Mouse (Mus musculus): ENCODE data around the gene Gm20503. TPM values are rescaled to one million over a fixed set of nuclear protein-coding genes. Genes with fewer than 3 reads are reported as not detected.

Gene Gm20503
- polyA plus RNA-seq, 1 experiment: not detected

DNA sequence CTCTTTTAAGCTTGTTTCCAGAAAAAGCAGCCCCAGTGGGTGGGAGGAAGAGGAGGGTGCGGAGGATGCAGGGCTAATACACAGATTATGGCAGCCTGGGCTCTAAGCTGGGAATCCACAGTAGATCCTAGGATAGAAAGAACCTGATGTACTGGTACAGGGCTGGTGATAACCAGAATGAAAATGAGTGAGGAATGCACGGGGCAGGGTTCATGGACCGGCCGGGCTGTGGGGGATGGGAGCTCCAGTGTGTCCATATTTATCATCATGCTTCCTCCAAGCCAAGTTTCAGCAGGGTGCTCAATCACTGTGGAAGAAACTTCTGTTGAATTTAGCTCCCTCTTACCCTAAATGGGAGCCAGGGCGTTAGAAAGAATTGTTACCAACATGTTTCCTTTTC, 5.9 kb upstream of the Gm20503 start:
- TF ChIP-seq GATA1 (IDR thresholded peaks at IDR 0.05; ENCODE audit: low read length): no peak

DNA sequence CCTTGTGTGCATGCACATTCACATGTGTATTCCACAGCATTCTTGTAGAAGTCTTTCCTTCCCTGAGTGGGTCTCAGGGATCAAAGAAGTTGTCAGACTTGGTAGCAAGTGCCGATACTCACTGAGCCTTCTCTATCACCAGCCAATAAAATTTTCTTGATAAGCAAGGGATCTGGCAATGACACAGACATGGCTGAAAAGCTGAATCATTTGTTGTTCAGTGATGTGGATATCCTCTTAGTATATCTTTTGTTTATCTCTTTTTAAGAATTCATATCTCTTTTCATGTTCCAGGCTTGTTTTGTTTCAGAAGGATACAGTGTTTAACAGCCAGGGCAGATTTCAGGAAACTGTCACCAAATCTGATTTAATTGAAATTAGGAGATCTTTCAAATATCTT, 4.3 kb upstream of the Gm20503 start:
- TF ChIP-seq GATA1 (IDR thresholded peaks at IDR 0.05; ENCODE audit: low read length): peak; percentile 38

DNA sequence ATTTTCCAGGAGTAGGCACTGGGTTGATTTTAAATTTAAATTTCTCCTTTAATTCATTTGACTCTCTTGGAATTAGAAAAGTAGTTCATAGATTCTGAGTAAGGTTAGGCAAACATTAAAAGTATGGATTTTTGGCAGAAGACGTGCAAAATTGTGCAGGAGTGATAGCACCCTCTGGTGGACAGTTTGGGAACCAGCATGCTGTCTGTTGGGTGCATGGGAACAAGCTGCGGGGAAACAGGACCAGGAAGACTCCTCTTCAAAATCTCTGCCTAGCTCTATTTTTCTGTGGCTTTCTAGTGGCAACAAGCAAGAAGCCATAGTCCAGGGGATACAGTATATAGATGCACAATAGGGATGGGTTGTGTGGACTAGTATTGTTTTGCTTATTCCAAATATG, 3.3 kb upstream of the Gm20503 start:
- TF ChIP-seq GATA1 (IDR thresholded peaks at IDR 0.05; ENCODE audit: low read length): no peak

DNA sequence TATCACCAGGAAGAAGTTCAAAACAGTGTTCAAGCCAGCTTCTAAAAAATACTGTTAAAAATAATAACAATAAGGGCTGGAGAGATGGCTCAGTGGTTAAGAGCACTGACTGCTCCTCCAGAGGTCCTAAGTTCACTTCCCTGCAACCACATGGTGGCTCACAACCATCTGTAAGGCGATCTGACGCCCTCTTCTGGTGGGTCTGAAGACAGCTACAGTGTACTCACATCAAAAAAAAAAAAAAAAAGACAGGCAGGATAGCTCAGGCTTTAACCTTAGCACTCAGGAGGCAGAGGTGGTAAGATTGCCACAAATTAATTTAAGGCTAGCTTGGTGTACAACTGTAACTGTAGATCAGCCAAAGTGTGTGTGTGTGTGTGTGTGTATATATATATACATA, 2.4 kb upstream of the Gm20503 start:
- no peak for TF ChIP-seq GATA1 (IDR thresholded peaks at IDR 0.05; ENCODE audit: low read length)

DNA sequence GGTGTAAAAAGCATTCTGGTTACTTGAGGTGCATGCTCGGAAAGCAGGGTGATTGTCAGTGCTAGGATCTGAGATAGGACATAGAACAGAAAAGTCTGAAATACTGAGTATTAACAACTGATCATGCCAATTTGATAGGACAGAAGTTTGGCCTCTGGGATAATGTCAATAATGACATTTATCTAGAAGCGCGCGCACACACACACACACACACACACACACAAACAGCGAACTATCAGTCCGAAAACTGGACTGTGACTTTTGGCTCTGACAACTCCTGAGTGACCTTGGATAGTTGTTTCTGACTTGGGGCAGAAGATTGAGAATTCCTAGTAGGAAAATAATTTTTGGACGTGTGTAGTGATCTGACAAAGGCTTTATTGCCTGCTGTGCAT, 793 bp downstream of the Gm20503 start:
- no peak for TF ChIP-seq GATA1 (IDR thresholded peaks at IDR 0.05; ENCODE audit: low read length)

DNA sequence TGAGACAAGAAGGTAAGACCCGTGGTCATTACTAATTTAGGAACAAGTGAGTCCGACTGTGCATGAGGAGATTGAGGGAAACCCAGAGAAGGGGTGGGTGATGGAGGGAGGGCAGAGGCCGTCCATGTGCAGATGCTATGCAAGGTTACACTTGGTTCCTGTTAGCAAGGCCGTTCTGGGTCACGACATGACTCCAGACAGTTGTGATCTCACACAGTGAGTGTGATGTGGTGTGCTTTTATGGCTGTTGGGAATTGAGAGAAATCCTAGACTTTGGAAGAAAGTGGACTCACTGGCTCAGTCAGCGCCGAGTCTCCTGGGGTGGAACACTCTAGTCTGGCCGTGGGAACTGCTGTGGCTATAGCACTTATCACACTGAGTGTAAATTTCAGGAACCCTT, 3.2 kb downstream of the Gm20503 start:
- no peak for TF ChIP-seq GATA1 (IDR thresholded peaks at IDR 0.05; ENCODE audit: low read length)

DNA sequence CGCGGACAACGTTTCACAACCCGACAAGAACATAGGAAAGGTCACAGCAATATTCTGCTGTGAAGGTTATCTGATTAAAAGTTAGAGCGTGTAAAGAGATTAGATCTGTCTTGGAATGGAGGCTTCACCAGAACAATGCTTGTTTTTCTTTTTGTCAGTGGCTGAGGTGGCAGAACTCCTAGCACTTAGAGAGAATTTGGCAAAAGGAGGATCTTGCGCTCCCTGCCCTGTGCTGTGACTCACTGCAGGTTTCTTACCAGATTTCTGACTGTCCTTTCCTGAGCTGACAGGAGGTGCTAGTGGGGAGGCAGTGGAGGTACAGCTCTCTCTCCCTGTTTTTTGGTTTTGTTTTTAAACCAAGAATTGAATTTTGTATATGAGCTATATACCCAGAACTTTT, 4.0 kb downstream of the Gm20503 start:
- TF ChIP-seq GATA1 (IDR thresholded peaks at IDR 0.05; ENCODE audit: low read length): no peak

DNA sequence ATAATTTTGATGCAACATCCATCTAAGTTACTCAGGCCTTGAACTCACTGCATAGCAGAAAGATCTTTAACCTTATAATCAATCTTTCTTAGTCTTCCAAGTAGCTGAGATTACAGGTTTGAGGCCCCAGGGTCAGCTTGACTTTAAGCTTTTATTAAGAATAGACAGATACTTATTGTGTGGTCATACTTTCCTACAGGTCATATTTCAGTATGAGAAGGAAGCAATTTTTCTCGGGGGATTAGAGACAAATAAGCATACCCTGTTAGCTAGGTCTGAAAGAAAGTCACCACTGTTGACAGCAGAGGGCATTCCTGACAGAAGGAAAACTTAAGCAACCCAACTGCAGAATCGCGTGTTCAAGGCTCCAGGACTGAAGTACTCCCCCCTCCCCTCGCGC, 5.0 kb downstream of the Gm20503 start:
- TF ChIP-seq GATA1 (IDR thresholded peaks at IDR 0.05; ENCODE audit: low read length): no peak

DNA sequence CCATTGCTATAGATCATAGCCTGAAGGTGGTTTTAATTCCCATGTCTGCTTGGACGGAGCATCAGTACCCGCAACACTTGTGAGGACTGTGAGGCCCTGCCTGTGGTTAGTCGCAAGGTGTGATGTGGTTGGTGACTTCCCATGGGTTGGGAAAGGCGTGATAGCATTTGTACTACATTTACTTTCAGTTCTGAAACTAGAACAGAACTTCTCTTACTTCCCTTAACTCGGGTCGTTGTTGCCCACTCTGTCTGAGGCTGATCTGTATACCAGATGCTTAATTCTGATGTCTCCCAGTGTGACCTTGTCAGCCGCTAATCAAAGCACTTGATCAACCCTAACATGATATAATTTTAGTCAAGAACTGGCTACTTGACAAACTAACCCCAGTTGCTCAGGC, 6.2 kb downstream of the Gm20503 start:
- TF ChIP-seq GATA1 (IDR thresholded peaks at IDR 0.05; ENCODE audit: low read length): no peak

DNA sequence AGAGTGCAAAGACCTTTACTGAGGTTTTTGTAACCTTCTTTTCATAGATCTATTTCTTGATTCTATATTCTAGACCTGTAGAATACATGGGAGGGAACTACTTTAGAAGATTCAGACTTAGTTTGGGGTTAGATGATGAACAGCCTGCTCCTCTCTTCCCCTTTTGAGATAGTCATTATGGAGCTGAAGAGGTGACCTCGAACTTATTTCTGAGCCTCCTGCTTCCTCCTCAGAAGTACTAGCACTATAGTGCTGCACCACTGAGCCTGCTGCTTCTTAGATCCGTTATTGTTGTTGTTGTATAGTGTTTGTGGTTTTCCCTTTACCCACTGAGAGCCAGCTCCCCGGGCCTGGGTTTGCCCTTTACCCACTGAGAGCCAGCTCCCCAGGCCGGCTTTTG, 6.7 kb downstream of the Gm20503 start:
- TF ChIP-seq GATA1 (IDR thresholded peaks at IDR 0.05; ENCODE audit: low read length): no peak

DNA sequence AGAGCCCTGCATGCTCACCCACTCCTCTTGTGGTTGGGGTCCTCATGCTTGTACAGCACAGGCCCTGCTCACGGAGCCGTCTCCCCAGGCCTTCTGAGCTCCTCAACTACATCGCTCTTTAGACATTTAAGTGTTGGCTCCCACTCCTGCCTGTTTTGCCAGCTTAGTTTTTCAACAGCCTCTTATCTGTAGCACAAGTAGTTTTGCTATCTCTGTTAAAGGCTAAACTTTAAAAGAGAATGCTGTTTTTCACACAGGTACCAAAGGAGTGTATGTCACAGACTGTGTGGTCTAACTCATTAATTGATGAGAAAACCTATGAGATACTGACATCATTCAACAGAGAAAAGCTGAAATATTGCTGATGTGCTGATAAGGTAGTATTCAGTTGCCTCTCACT, 8.4 kb downstream of the Gm20503 start:
- TF ChIP-seq GATA1 (IDR thresholded peaks at IDR 0.05; ENCODE audit: low read length): no peak

DNA sequence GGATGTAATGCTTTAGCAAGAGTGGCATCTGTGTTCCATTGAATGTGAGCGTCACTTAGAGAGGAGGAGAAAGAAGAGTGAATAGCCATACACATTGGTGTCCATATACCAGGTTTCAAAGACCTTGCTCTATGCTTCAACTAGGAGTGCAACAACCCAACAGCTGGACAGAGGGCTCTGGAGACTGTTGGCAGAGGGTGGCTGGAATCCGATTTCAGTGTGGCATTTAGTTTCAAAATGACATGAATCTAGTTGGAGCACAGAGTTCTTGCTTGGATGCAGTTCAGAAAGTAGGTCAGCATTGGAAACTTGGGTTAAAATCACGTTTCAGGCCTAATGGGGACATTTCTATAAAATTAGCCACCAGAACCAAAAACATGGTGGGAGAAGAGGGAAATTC, 12.2 kb downstream of the Gm20503 start:
- no peak for TF ChIP-seq GATA1 (IDR thresholded peaks at IDR 0.05; ENCODE audit: low read length)

DNA sequence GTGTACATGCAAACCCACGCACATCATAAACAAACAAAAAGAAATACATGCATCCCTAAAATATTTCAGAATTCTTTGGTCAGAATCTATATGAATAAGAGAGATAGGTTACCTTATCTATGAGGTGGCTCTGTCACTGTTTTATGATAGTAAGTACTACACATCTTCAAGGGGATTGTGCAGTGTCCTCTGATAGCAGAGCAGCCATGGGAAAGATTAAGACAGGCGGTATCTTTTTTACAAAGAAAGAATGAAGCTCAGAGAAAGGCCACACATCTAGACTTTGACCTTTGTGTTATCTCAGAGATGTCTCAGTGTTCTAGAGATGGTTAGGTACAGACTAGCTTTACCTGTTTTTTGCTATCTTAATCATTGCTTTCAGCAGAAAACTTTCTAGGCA, 13.9 kb downstream of the Gm20503 start:
- no peak for TF ChIP-seq GATA1 (IDR thresholded peaks at IDR 0.05; ENCODE audit: low read length)

DNA sequence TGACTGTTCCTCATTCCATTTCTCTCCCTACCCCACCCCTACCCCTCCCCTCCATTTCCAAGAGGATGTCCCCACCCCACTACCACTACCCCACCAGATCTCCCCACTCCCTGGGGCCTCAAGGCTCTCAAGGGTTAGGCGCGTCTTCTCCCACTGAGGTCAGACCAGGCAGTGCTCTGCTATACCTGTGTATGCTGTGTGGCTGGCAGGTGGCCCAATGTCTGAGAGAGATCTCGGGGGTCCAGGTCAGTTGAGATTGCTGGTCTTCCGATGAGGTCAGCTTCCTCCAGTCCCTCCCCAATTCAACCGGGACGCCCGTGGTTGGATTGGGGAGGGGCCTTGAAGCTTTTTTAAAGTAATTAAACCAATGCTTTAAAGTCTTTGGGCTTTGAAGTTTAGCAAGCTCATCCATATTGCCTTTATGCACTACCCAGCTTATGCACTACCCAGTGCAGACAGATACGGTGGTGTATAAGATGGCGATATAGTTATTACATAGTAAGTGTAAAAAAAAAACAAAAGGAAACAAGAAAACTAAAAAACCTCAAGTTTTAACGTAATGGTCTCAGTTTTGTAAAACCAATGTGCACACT, 31.4 kb downstream of the Gm20503 start:
- TF ChIP-seq GATA1 (IDR thresholded peaks at IDR 0.05; ENCODE audit: low read length): no peak

DNA sequence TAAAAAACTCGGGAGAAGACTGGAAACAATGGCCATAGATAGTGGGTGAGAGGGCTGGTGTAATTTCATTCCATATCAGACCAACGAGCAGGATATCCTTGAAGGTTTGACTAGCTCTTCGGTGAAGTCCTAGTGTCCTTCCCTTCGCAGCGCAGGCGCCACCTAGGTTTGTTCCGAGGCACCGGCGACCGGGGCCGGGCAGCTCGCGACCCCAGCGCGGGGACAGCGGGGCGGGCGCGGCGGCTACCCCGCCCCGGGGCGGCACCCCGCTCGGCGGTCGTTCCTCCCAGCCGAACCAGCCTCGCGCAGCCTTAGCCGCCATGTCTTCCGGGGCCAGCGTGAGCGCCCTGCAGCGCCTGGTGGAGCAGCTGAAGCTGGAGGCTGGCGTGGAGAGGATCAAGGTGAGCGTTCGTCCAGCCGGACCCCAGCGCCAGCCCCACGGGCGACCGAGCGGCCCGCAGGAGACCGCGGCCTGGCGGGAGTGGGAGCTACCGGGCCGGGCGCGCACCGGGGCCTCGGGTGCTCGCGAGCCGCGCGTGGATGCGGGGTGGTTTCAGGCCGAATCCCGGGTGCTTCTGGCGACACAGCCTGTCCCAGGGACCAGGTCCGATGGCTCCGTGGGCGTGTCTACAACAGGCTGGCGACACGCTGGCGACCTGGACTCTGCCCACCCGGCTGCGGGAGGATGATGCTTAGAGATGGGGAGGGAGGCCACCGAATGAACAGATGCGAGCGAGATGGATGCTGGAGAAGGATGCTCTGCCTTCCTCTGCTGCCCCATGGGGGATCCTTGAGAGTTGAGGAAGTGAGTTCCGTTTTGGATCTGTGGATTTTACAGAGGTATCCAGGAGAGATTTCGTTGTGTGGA, 32.1 kb downstream of the Gm20503 start, which contains the start of gene Gng10:
Gene Gng10, plus strand, starts transcription at position 171 of the 868 bp plus-strand sequence.
- TF ChIP-seq GATA1 (IDR thresholded peaks at IDR 0.05; ENCODE audit: low read length): no peak

DNA sequence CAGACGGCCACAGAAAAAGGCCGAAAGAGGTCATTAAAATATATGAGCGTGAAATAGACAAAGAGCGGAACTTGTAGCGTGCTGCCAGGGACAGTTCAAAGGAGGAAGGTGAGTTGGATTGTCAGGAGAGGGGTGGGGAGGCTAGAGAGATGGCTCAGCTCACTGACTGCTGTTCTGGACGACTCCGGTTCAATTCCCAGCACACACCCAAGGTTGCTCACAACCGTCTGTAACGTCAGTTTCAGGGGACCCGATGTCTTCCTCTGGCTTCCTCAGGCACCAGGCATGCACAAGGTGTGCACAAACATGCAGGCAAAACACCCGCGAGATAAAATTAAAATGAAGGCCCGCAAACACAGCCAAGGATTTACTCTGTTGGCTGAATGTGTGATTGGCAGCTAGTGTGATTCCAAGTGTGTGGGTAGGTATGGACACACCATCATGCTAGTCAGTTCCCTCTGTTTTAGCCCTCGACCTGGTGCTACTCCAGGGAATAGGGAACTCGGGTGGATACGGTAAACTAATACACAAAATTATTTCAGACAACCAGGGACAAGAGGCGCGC, 32.9 kb downstream of the Gm20503 start:
- no peak for TF ChIP-seq GATA1 (IDR thresholded peaks at IDR 0.05; ENCODE audit: low read length)
